Mouse (Mus musculus): ENCODE results near the gene Gm20388. TPM values are rescaled to one million over a fixed set of nuclear protein-coding genes. Genes with fewer than 3 reads are reported as not detected.

Gm20388 gene
- total and polyA plus RNA-seq, 3 experiments, result 0.02 to 0.05 TPM; not detected in 1

DNA sequence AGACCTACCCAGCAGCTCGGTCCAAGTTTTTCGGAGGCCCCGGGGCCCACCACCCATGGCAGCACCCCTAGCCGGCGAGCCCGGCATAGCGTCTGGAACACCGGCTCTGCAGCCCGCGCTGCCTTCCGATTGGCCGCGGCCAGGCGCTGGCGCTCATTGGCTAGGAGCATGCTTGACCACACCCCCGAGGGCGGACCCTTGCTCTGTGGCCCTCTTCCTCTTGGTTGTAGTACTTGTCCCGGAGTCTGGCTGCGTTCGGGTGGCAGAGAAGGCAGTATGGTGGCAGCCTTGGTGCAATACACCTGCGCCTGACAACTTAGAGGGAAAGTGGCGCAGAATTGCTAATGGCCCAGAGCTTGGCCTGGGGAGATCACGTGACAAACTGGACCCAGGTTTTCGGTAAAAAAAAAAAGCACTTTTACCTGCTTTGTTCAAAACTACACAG is 3407.8 kb downstream of the Gm20388 start, which contains the start of gene Fanca:
Gene Fanca, minus strand, starts transcription at position 110 of the 445 bp plus-strand sequence.
- Histone ChIP-seq H3K9me3 (replicated peaks) (no peaks in the 10 kb centered on the region), H3K36me3 (replicated peaks) (peaks cover 19% of the 10 kb centered on the region), H3K4me3 (ENCODE audit: low read depth, low read length) (peak within 1 kb of the TSS; percentile 78), H3K4me1 (ENCODE audit: insufficient read depth, low read depth, low read length) (peaks cover 8% of the 10 kb centered on the region), H3K27me3 (ENCODE audit: insufficient read depth, low read length) (peaks cover 10% of the 10 kb centered on the region; the same call in 1 of the 2 replicates)
- peak; percentile 95 for ATAC-seq (ENCODE audit: extremely low read depth, insufficient number of reproducible peaks, low FRiP score, poor library complexity, severe bottlenecking)
- peak; percentile 98 for DNase-seq (ENCODE audit: low spot score)
- no peak for TF ChIP-seq GATA2 (IDR thresholded peaks at IDR 0.05; ENCODE audit: borderline replicate concordance, low read depth, low read length)
- TF ChIP-seq TAL1 (conservative IDR thresholded peaks at IDR 0.05; ENCODE audit: low read depth, low read length), result no peak
- no peak for TF ChIP-seq POLR2AphosphoS5 (IDR thresholded peaks at IDR 0.05; ENCODE audit: insufficient replicate concordance, low read depth, low read length)
- no peak for TF ChIP-seq GATA1 (IDR thresholded peaks at IDR 0.05; ENCODE audit: borderline replicate concordance, low read length)
- TF ChIP-seq CTCF (IDR thresholded peaks at IDR 0.05; ENCODE audit: low read depth, low read length), result no peak

DNA sequence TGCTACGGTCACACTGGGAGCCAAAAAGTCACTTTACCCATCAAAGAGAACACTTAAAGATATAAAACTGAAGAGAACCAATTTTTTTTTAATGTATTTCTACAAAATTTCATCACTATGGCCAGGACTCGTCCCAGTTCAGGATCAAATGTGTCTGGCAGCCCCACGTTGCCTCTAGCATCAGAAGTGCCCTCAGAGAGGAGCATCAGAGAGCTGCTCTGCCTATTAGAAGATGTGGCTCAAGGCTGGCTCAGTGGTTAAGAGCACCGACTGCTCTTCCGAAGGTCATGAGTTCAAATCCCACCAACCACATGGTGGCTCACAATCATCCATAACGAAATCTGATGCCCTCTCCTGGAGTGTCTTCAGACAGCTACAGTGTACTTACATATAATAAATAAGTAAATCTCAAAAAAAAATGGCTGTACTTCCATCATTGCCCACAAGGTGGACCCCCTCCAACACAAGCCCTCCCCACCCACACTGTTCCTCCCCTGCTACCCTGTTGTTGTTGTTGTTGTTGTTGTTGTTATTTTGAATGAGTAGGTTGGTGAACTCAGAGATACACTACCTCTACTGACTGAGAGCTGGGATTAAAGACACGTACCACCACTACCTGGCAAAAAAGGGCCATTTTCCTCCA is 3409.0 kb downstream of the Gm20388 start:
- DNase-seq (ENCODE audit: low spot score) (no peak), ATAC-seq (ENCODE audit: extremely low read depth, insufficient number of reproducible peaks, low FRiP score, poor library complexity, severe bottlenecking) (no peak)
- Histone ChIP-seq H3K36me3 (replicated peaks) (peaks cover 10% of the 10 kb centered on the region), H3K4me3 (ENCODE audit: low read depth, low read length) (no peak overlapping the region; the same call in 1 of the 2 replicates), H3K9me3 (replicated peaks) (no peaks in the 10 kb centered on the region), H3K27me3 (ENCODE audit: insufficient read depth, low read length) (peaks cover 10% of the 10 kb centered on the region; the same call in 1 of the 2 replicates), H3K4me1 (ENCODE audit: insufficient read depth, low read depth, low read length) (peaks cover 8% of the 10 kb centered on the region)
- TF ChIP-seq GATA2 (IDR thresholded peaks at IDR 0.05; ENCODE audit: borderline replicate concordance, low read depth, low read length), result no peak
- TF ChIP-seq GATA1 (IDR thresholded peaks at IDR 0.05; ENCODE audit: borderline replicate concordance, low read length), result no peak
- no peak for TF ChIP-seq TAL1 (conservative IDR thresholded peaks at IDR 0.05; ENCODE audit: low read depth, low read length)
- TF ChIP-seq POLR2AphosphoS5 (IDR thresholded peaks at IDR 0.05; ENCODE audit: insufficient replicate concordance, low read depth, low read length), result no peak
- TF ChIP-seq CTCF (IDR thresholded peaks at IDR 0.05; ENCODE audit: low read depth, low read length), result no peak

DNA sequence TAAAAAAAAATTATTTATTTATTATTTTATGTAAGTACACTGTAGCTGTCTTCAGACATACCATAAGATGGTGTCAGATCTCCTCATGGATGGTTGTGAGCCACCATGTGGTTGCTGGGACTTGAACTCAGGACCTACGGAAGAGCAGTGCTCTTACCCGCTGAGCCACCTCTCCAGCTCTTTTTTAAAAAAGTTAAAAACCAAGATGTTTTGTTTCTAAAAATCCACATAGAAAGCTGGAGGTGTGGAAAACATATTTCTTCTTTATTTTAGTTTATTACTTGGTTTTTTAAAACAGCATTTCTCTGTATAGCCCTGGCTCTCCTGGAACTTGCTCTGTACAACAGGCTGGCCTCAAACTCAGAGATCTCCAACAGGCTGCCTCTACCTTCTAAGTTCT is 3417.9 kb downstream of the Gm20388 start:
- Histone ChIP-seq H3K27me3 (ENCODE audit: insufficient read depth, low read length) (peaks cover 38% of the 10 kb centered on the region), H3K4me3 (ENCODE audit: low read depth, low read length) (no peak overlapping the region), H3K4me1 (ENCODE audit: insufficient read depth, low read depth, low read length) (peaks cover 21% of the 10 kb centered on the region), H3K9me3 (replicated peaks) (no peaks in the 10 kb centered on the region), H3K36me3 (replicated peaks) (no peaks in the 10 kb centered on the region)
- ATAC-seq (ENCODE audit: extremely low read depth, insufficient number of reproducible peaks, low FRiP score, poor library complexity, severe bottlenecking), result no peak
- DNase-seq (ENCODE audit: low spot score), result no peak
- TF ChIP-seq GATA1 (IDR thresholded peaks at IDR 0.05; ENCODE audit: borderline replicate concordance, low read length) (no peak), POLR2AphosphoS5 (IDR thresholded peaks at IDR 0.05; ENCODE audit: insufficient replicate concordance, low read depth, low read length) (no peak), GATA2 (IDR thresholded peaks at IDR 0.05; ENCODE audit: borderline replicate concordance, low read depth, low read length) (no peak), TAL1 (conservative IDR thresholded peaks at IDR 0.05; ENCODE audit: low read depth, low read length) (no peak)

DNA sequence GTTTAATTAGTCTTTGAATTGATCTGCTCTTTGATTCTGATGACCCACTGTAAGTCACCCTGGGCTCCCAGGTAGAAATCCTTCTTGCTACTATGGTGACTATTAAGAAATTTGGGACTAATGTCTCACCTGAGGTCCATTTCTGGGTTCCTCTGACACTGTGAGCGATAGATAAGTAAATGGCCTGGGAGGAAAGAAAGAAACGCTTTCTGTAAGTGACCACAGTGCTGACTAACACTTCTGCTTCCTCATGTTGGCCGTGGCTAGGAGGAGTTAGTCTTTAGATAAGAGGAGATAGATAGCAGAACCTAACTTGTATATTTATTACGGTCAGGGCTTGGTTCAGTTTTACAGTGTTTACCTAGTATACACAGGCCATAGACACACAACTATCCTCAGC is 3418.7 kb downstream of the Gm20388 start:
- H3K9me3 ChIP-seq (replicated peaks), result no peaks in the 10 kb centered on the region
- DNase-seq (ENCODE audit: low spot score), result no peak
- peaks cover 46% of the 10 kb centered on the region for H3K27me3 ChIP-seq (ENCODE audit: insufficient read depth, low read length)
- H3K4me1 ChIP-seq (ENCODE audit: insufficient read depth, low read depth, low read length), result peaks cover 21% of the 10 kb centered on the region
- no peaks in the 10 kb centered on the region for H3K36me3 ChIP-seq (replicated peaks)
- no peak for TF ChIP-seq GATA2 (IDR thresholded peaks at IDR 0.05; ENCODE audit: borderline replicate concordance, low read depth, low read length)
- TF ChIP-seq CTCF (IDR thresholded peaks at IDR 0.05; ENCODE audit: low read depth, low read length), result no peak
- no peak for TF ChIP-seq GATA1 (IDR thresholded peaks at IDR 0.05; ENCODE audit: borderline replicate concordance, low read length)
- H3K4me3 ChIP-seq (ENCODE audit: low read depth, low read length), result no peak overlapping the region
- ATAC-seq (ENCODE audit: extremely low read depth, insufficient number of reproducible peaks, low FRiP score, poor library complexity, severe bottlenecking), result no peak

DNA sequence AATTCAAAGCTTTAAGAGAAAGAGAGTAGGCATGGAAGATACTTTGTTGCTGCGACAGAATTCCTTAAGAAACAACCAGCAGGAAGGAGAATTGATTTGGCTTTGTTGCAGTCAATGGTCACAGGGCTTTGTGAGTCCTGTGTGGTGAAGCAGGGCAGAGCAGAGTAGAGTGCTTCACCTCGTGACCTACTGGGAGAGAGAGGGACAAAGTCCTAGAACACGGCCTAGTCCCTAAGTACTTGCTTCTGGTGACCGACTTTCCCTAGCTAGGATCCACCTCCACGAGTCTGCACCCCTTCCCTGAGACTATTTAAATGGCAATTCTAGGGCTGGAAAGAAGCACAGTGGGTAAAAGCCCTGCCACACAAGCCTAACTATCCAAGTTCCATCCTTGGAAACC is 3419.3 kb downstream of the Gm20388 start:
- Histone ChIP-seq H3K27me3 (ENCODE audit: insufficient read depth, low read length) (peaks cover 50% of the 10 kb centered on the region), H3K4me1 (ENCODE audit: insufficient read depth, low read depth, low read length) (peaks cover 21% of the 10 kb centered on the region), H3K36me3 (replicated peaks) (no peaks in the 10 kb centered on the region), H3K9me3 (replicated peaks) (no peaks in the 10 kb centered on the region), H3K4me3 (ENCODE audit: low read depth, low read length) (no peak overlapping the region)
- DNase-seq (ENCODE audit: low spot score), result no peak
- ATAC-seq (ENCODE audit: extremely low read depth, insufficient number of reproducible peaks, low FRiP score, poor library complexity, severe bottlenecking), result no peak
- TF ChIP-seq GATA1 (IDR thresholded peaks at IDR 0.05; ENCODE audit: borderline replicate concordance, low read length) (no peak), TAL1 (conservative IDR thresholded peaks at IDR 0.05; ENCODE audit: low read depth, low read length) (no peak), GATA2 (IDR thresholded peaks at IDR 0.05; ENCODE audit: borderline replicate concordance, low read depth, low read length) (no peak), CTCF (IDR thresholded peaks at IDR 0.05; ENCODE audit: low read depth, low read length) (no peak), POLR2AphosphoS5 (IDR thresholded peaks at IDR 0.05; ENCODE audit: insufficient replicate concordance, low read depth, low read length) (no peak)

DNA sequence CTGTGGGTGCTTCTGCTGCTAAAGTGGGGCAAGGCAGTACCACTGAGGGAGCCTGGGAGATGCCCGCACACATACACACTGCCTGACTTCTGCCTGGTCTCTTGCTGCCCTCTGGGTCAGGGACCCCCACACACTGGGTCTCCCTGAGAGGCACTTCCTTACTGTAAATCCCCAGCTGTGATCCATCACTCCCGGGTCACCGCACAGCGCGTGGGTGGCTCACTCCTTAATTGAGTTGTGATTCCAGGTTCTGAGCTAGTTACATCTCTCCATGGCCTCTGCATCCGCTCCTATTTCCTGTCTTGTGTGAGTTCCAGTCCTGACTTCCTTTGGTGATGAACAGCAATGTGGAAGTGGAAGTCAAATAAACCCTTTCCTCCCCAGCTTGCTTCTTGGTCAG is 3420.1 kb downstream of the Gm20388 start:
- no peak overlapping the region for H3K4me3 ChIP-seq (ENCODE audit: low read depth, low read length)
- H3K36me3 ChIP-seq (replicated peaks), result no peaks in the 10 kb centered on the region
- ATAC-seq (ENCODE audit: extremely low read depth, insufficient number of reproducible peaks, low FRiP score, poor library complexity, severe bottlenecking), result no peak
- peaks cover 50% of the 10 kb centered on the region for H3K27me3 ChIP-seq (ENCODE audit: insufficient read depth, low read length)
- no peak for DNase-seq (ENCODE audit: low spot score)
- H3K4me1 ChIP-seq (ENCODE audit: insufficient read depth, low read depth, low read length), result peaks cover 21% of the 10 kb centered on the region
- no peak for TF ChIP-seq GATA1 (IDR thresholded peaks at IDR 0.05; ENCODE audit: borderline replicate concordance, low read length)
- no peak for TF ChIP-seq GATA2 (IDR thresholded peaks at IDR 0.05; ENCODE audit: borderline replicate concordance, low read depth, low read length)
- no peak for TF ChIP-seq POLR2AphosphoS5 (IDR thresholded peaks at IDR 0.05; ENCODE audit: insufficient replicate concordance, low read depth, low read length)
- TF ChIP-seq CTCF (IDR thresholded peaks at IDR 0.05; ENCODE audit: low read depth, low read length), result no peak
- TF ChIP-seq TAL1 (conservative IDR thresholded peaks at IDR 0.05; ENCODE audit: low read depth, low read length), result no peak
- H3K9me3 ChIP-seq (replicated peaks), result no peaks in the 10 kb centered on the region

All from G1E (cell line).